Mouse (Mus musculus) CH12.LX (cell line): Measurements from ENCODE around the gene Slamf1. TPM values are rescaled to one million over a fixed set of nuclear protein-coding genes. Genes with fewer than 3 reads are reported as not detected.
"Not testable (repeated sequence)": the region's sequence is repeated elsewhere in the genome, so short reads cannot be mapped to it uniquely, and the experiment has no call there.

Experiments
- DNase-seq: peaks from one replicate; pipeline ENCODE4 v3.0.0-alpha.2; 2013; ENCODE audit errors: extremely low read depth
- H3K27ac ChIP-seq: 2 replicates; pipeline ENCODE4 v1.5.1; 2012; ENCODE audit warnings: low read depth, mild to moderate bottlenecking, control low read depth, moderate library complexity; ENCODE audit not compliant: insufficient read depth
- H3K27me3 ChIP-seq: replicated peaks from 2 replicates; pipeline ENCODE3; 2012; ENCODE audit warnings: inconsistent platforms
- H3K36me3 ChIP-seq, 2 experiments: replicated peaks in 1 of 2; 2 replicates each; pipeline versions ENCODE3 to v1.6.1; 2012; ENCODE audit warnings: inconsistent platforms in 1 of 2, low read length in 1 of 2, mild to moderate bottlenecking in 1 of 2, mixed read lengths in 1 of 2, moderate library complexity in 1 of 2; ENCODE audit not compliant: control insufficient read depth in 1 of 2, insufficient read depth in 1 of 2
- H3K4me1 ChIP-seq, 2 experiments: 2 replicates each; pipeline ENCODE4 v1.6.1; 2012; ENCODE audit warnings: inconsistent platforms in 1 of 2, moderate library complexity in 1 of 2; ENCODE audit not compliant: insufficient read depth in 2 of 2, control insufficient read depth in 1 of 2
- H3K4me2 ChIP-seq: 2 replicates; pipeline ENCODE4 v1.6.1; 2012; ENCODE audit warnings: low read depth, mild to moderate bottlenecking, control low read depth; ENCODE audit not compliant: poor library complexity, insufficient read depth, severe bottlenecking
- H3K4me3 ChIP-seq, 3 experiments: fragments of 150-350 bp in 1 of 3; sonication (generic) in 1 of 3; replicated peaks in 1 of 3; 2 replicates each; pipeline versions ENCODE3 to v1.5.1; 2011 to 2012; ENCODE audit warnings: low read depth in 2 of 3, low read length in 2 of 3, mild to moderate bottlenecking in 2 of 3, moderate library complexity in 2 of 3, control low read depth in 1 of 3, improper control_type of control experiment in 1 of 3, inconsistent platforms in 1 of 3, mixed read lengths in 1 of 3; ENCODE audit not compliant: poor library complexity in 1 of 3
- H3K79me2 ChIP-seq: replicated peaks from 2 replicates; pipeline ENCODE4 v1.6.1; 2012; ENCODE audit warnings: mild to moderate bottlenecking, moderate library complexity; ENCODE audit not compliant: control insufficient read depth, poor library complexity, insufficient read depth, severe bottlenecking; ENCODE audit errors: extremely low read depth
- H3K9ac ChIP-seq: 2 replicates; pipeline ENCODE4 v1.6.1; 2012; ENCODE audit warnings: low read depth, mild to moderate bottlenecking, control low read depth, moderate library complexity; ENCODE audit not compliant: insufficient read depth
- H3K9me3 ChIP-seq: replicated peaks from 2 replicates; pipeline ENCODE3; 2012; ENCODE audit warnings: low read length, inconsistent platforms, mixed read lengths
- CHD1 ChIP-seq: IDR thresholded peaks from 2 replicates; pipeline ENCODE4 v1.6.1; 2012; ENCODE audit warnings: low read depth, low read length, improper control_type of control experiment, inconsistent platforms
- CTCF ChIP-seq, 2 experiments: IDR thresholded peaks in 1 of 2; conservative IDR thresholded peaks in 1 of 2; 2 replicates each; pipeline ENCODE4 v1.5.1; 2011 to 2012; ENCODE audit warnings: low read depth in 2 of 2, low read length in 2 of 2, improper control_type of control experiment in 1 of 2, inconsistent platforms in 1 of 2, mild to moderate bottlenecking in 1 of 2, moderate library complexity in 1 of 2
- JUND ChIP-seq: conservative IDR thresholded peaks from 2 replicates; pipeline ENCODE4 v1.6.1; 2011; ENCODE audit warnings: low read depth, low read length, improper control_type of control experiment
- MAX ChIP-seq: IDR thresholded peaks from 2 replicates; pipeline ENCODE4 v1.6.1; 2011; ENCODE audit warnings: low read length, improper control_type of control experiment
- MEF2A ChIP-seq: IDR thresholded peaks from 2 replicates; pipeline ENCODE4 v1.6.1; 2014; ENCODE audit warnings: low read depth, mild to moderate bottlenecking, inconsistent platforms, low read length, improper control_type of control experiment, borderline replicate concordance
- MYC ChIP-seq: IDR thresholded peaks from 2 replicates; pipeline ENCODE4 v1.6.1; 2011; ENCODE audit warnings: low read depth, mild to moderate bottlenecking, improper control_type of control experiment, low read length
- NELFE ChIP-seq: IDR thresholded peaks from 2 replicates; pipeline ENCODE4 v1.6.1; 2011; ENCODE audit warnings: low read depth, low read length, improper control_type of control experiment
- RCOR1 ChIP-seq: conservative IDR thresholded peaks from 2 replicates; pipeline ENCODE4 v1.6.1; 2012; ENCODE audit warnings: low read depth, mild to moderate bottlenecking, inconsistent platforms, low read length, improper control_type of control experiment
- SMC3 ChIP-seq: IDR thresholded peaks from 2 replicates; pipeline ENCODE4 v1.6.1; 2011; ENCODE audit warnings: low read depth, low read length, improper control_type of control experiment
- TCF12 ChIP-seq: IDR thresholded peaks from 2 replicates; pipeline ENCODE4 v1.6.1; 2014; ENCODE audit warnings: low read depth, mild to moderate bottlenecking, inconsistent platforms, low read length, improper control_type of control experiment
- USF1 ChIP-seq: IDR thresholded peaks from 2 replicates; pipeline ENCODE4 v1.6.1; 2014; ENCODE audit warnings: low read depth, mild to moderate bottlenecking, inconsistent platforms, low read length, improper control_type of control experiment
- ZC3H11A ChIP-seq: IDR thresholded peaks from 2 replicates; pipeline ENCODE4 v1.6.1; 2012; ENCODE audit warnings: low read depth, mild to moderate bottlenecking, inconsistent platforms, low read length, improper control_type of control experiment
- ZNF384 ChIP-seq: IDR thresholded peaks from 2 replicates; pipeline ENCODE4 v1.6.1; 2012; ENCODE audit warnings: low read depth, low read length, improper control_type of control experiment, inconsistent platforms
- dilution Hi-C: fragments of 300-500 bp; cut with MboI; formaldehyde crosslinking; loops from 2 replicates; pipeline ENCODE4 v1.14.3; 2020; ENCODE audit warnings: low sequenced_read_pairs; ENCODE audit not compliant: extremely low pct_unique_long_range_greater_than_20kb, extremely low pct_ligation_motif_present
- in situ Hi-C: fragments of 300-500 bp; cut with MboI; formaldehyde crosslinking; loops from 3 replicates; pipeline ENCODE4 v1.14.3; 2019; ENCODE audit warnings: low sequenced_read_pairs, low pct_ligation_motif_present, low pct_unique_long_range_greater_than_20kb, mixed read lengths
- polyA plus RNA-seq: library from polyadenylated mRNA; unstranded; fragments of >175 nt; gene quantifications from 2 replicates; pipeline ENCODE4 v1.2.1, GENCODE M21; 2012; ENCODE audit warnings: low read depth; ENCODE audit not compliant: insufficient read length
- total RNA-seq, 2 experiments: library from RNA; depleted of rRNA; stranded (reverse); fragments of 300-350 nt in 1 of 2; fragments of >200 nt in 1 of 2; gene quantifications; 2 replicates each; pipeline ENCODE4 v1.2.3; 2012 to 2014

Gene Slamf1
- total and polyA plus RNA-seq, 3 experiments = 0.38 to 0.81 (median 0.80) TPM

DNA sequence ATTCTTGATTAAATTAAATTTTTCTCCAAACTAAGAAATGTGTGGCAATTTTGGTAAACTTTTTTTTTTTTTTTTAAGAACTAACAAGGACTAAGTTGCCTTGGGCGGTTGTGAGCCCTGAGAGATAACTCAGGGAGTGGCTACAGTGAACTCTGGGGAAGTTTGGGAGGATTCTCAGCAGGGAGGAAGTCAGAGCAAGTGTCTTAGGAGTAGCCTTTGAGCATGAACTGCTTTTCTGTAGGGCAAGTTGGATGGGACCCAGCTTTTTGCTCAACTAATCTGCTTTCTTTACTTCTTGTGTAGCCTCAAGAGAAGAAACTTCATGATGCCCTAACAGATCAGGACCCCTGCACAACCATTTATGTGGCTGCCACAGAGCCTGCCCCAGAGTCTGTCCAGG lies 30.9 kb downstream of the Slamf1 start:
- dilution Hi-C loops = no loop called here
- Histone ChIP-seq H3K4me2 (no peak overlapping the region), H3K9me3 (no peaks in the 10 kb centered on the region), H3K4me3 (no peak overlapping the region), H3K79me2 (no peaks in the 10 kb centered on the region), H3K27ac (no peak overlapping the region), H3K4me1 (no peaks in the 10 kb centered on the region), H3K36me3 (no peaks in the 10 kb centered on the region), H3K27me3 (no peaks in the 10 kb centered on the region), H3K9ac (no peak overlapping the region)
- in situ Hi-C loops = no loop called here
- TF ChIP-seq JUND (no peak), ZNF384 (no peak), USF1 (no peak), MEF2A (no peak), SMC3 (no peak), CTCF (conservative IDR thresholded peaks at IDR 0.05 in 1 of 2, IDR thresholded peaks at IDR 0.05 in 1 of 2; ENCODE audit: low read depth in 2 of 2, low read length in 2 of 2) (no peak), MYC (no peak), RCOR1 (no peak), ZC3H11A (no peak), CHD1 (no peak), MAX (no peak), TCF12 (no peak), NELFE (no peak)
- DNase-seq = no peak

- H3K4me1 ChIP-seq = no peaks in the 10 kb centered on the region
- H3K27ac ChIP-seq = no peak overlapping the region
- TF ChIP-seq JUND = no peak
- H3K9me3 ChIP-seq = no peaks in the 10 kb centered on the region
- no peaks in the 10 kb centered on the region for H3K79me2 ChIP-seq
- no peaks in the 10 kb centered on the region for H3K36me3 ChIP-seq
- no peak overlapping the region for H3K4me2 ChIP-seq
- H3K27me3 ChIP-seq = no peaks in the 10 kb centered on the region
- no peak for DNase-seq
- H3K4me3 ChIP-seq = no peak overlapping the region
- in situ Hi-C loops (loop anchor here (25.0 kb wide), 1 partner anchor 513 kb away; no protein-coding TSS in a partner anchor), dilution Hi-C loops (no loop called here)
- H3K9ac ChIP-seq = no peak overlapping the region
These were observed 32.7 kb downstream of the Slamf1 start for GRCm38 (mm10) chr1:171799648-171800047.

- H3K79me2 ChIP-seq, H3K4me1 ChIP-seq, H3K27ac ChIP-seq, H3K27me3 ChIP-seq, H3K9ac ChIP-seq, H3K9me3 ChIP-seq, H3K4me3 ChIP-seq, dilution Hi-C loops, H3K4me2 ChIP-seq, H3K36me3 ChIP-seq, DNase-seq: not testable (repeated sequence)
- in situ Hi-C loops = loop anchor here (25.0 kb wide), 1 partner anchor 501 kb away; no protein-coding TSS in a partner anchor
These were observed 44.1 kb downstream of the Slamf1 start for GRCm38 (mm10) chr1:171811048-171811447.
